Mouse (Mus musculus) cerebellum, adult 11 months (tissue): Measurements from ENCODE around the gene Akr7a5.

Source experiments
- DNase-seq: peaks from one replicate; pipeline ENCODE4 v3.0.0; 2022

The Akr7a5 gene

DNA sequence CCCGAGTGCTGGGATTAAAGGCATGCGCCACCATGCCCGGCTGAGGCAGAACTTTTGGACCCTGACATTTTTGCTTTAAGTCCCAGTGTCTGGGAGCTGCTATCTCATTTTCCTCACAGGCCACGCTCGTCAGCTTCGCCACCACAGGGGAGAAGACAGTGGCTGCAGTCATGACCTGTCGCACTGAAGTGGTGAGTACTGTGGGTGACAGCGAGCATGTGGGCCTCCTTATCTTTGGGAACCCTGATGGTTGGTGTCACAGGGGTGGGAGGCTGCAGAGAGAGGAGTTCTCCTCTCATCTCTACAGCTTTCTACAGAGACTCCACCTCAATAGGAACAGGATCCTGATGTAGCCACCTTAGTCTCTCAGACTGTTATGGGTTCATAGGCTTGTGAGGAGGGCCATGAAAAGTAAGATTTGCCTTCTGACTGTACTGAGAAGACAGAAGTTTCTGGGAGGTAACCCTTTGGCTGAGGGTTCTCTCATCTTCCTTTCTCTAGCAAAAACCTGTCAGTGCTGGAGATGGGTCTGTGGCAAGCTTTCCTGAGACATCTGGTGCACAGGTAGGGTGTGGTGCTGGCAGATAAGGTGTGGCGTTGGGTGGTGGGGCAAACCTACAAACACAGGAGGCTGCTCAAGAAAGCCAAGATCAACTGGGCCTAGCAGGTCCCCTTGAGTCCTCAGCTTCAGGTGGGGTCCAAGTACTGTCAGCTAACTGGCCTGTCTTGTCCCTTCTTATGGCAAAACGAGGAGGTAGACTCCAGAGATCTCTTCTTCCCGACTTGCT, 50.4 kb downstream of the Akr7a5 start:
- no peak for DNase-seq

DNA sequence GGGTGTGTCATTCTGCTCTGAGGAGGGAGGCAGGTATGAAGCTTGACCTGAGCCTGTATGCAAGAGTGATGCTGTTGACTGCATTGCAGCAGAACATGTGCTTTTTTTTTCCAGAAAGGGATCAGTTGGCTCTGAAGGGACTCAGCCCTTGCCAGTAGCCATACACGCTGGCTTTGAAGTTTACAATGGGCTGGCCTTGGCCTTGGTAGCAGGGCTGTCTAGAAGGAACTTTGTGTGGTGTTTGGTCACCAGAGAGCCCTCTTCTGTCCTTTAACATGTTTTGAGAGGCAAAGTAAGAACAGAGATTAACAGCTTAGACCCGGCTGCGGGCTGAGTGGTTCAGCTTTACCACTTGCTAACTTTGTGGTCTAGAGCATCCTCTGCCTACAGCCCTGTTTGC, 56.8 kb downstream of the Akr7a5 start:
- DNase-seq: no peak
